Mouse (Mus musculus) embryonic fibroblast, embryonic 13.5 days (primary cell): ENCODE results near the gene Klf16. TPM values are rescaled to one million over a fixed set of nuclear protein-coding genes. Genes with fewer than 3 reads are reported as not detected.

Experiments used
- H3K27ac ChIP-seq: 2 replicates; pipeline ENCODE4 v1.5.1; 2012; ENCODE audit warnings: low read length, control low read depth, inconsistent platforms; ENCODE audit not compliant: insufficient read depth
- H3K4me1 ChIP-seq: 2 replicates; pipeline ENCODE4 v1.6.1; 2011; ENCODE audit warnings: low read length; ENCODE audit not compliant: control insufficient read depth, insufficient read depth
- H3K4me3 ChIP-seq: 2 replicates; pipeline ENCODE4 v1.5.1; 2011; ENCODE audit warnings: mild to moderate bottlenecking, control low read depth, low read length; ENCODE audit not compliant: insufficient read depth
- CTCF ChIP-seq: IDR thresholded peaks from 2 replicates; pipeline ENCODE4 v1.5.1; 2011; ENCODE audit warnings: mild to moderate bottlenecking, control low read depth, low read length, moderate library complexity, borderline replicate concordance; ENCODE audit not compliant: insufficient read depth
- POLR2A ChIP-seq: IDR thresholded peaks from 2 replicates; pipeline ENCODE4 v1.6.1; 2011; ENCODE audit warnings: low read depth, mild to moderate bottlenecking, control low read depth, low read length, moderate library complexity
- polyA plus RNA-seq: library from polyadenylated mRNA; stranded (reverse); fragments of >200 nt; gene quantifications from 2 replicates; pipeline ENCODE4 v1.2.4, GENCODE M21; 2011; ENCODE audit warnings: low read depth; ENCODE audit not compliant: missing spikeins, insufficient read length

The Klf16 gene
- polyA plus RNA-seq, 1 experiment = 15.5 TPM

DNA sequence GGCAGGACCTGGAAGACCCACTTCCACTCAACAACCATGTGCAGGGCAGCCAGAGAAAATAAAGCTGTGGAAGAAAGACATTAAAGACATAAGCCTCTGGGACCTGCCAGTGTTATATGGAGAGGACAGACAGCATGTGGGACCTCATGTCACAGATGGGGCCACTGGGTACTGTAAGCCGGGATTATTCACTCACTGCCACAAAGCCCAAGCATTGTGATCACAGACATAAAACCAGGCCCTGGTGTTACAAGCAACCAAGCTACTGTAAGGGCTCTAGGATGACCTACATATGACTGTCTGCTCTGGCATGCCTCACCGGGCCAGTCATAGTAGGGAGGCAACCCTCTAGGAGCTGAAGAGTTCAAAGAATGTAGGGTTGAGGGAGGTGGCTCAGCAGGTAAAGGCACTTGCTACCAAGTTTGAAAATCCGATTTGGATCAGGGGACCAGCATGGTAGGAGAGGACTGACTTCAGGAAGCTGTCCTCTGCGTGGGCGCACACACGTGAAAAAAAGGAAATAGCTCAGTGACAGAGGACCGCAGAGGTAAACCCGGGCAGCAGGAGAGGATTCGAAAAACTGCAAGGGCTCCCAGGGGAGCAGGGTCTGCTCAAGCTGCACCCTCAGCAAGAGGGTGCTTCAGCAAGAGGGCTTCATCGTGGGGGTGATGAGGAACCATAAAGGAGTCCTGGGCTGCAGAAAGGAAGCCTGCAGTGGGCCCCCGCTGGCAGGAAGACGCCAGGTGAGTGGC lies 12.2 kb upstream of the Klf16 start:
- TF ChIP-seq CTCF = no peak
- TF ChIP-seq POLR2A = 0 out of 2 replicates have a peak, but pooled peaks have one; percentile 25
- no peak overlapping the region for H3K27ac ChIP-seq
- H3K4me3 ChIP-seq = peak overlapping the region; percentile 88
- 0 out of 2 replicates have a peak, but pooled peaks cover 2% of the 10 kb centered on the region for H3K4me1 ChIP-seq

DNA sequence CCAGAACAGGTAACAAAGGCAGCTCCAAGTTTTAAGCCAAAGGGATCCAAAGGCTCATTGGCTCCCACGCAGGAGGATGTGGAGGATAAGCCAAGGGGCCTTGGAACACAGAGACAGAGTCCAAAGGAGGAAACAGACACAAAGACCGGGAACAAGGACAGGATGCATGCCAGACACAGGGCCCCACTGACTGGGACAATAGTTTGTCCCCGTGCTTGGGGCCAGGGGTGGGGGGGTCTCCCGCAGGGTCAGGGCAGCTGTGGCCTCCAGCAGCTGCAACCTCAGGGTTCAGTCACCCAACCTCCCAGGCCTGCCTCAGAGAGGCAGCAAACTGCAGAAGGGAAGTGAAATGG lies 10.2 kb upstream of the Klf16 start:
- Histone ChIP-seq H3K4me1 (0 out of 2 replicates have a peak, but pooled peaks cover 2% of the 10 kb centered on the region), H3K4me3 (no peak overlapping the region), H3K27ac (no peak overlapping the region)
- TF ChIP-seq CTCF (no peak), POLR2A (no peak)

DNA sequence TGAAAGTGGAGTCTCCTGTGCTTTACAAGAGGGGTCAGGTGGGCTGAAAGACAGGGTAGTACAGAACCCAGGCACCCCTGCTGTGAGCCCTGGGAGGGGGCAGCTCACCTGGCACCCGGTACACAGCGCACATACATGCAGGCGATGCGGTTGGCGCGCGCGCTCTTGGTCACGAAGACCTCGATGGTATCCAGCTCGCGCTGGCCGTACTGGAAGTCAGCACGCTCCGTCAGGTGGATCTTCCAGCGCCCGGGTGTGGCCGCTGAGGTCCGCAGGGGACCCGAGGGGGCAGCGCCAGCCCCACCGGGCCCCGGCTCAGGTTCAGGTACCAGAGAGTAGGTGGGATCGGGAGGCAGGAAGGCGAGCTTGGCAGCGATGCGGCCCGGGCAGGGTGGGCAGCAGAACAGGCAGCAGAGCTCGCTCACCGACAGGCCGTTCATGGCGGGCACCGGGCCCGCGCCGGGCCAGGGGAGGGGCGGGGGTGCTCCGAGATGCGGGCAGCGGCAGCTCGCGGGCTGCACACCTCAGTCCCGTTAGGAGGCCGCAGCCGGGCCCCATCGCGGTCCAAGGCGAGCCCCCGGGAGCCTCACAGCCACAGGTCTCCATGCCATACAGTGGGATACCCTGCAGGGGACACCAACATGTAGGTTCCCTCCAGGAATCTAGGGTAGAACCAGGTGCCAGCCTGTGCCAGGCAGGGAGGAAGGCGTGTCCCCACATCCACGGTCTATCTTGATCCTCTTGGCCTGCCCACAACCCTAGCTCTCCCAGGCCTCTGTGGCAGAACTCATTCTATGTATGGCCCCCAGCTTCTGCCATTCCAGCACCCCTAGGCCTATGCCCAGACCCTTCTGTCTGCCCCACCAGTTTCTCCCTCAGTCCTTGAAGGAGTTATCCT lies 9.5 kb upstream of the Klf16 start:
- 0 out of 2 replicates have a peak, but pooled peaks cover 2% of the 10 kb centered on the region for H3K4me1 ChIP-seq
- no peak overlapping the region for H3K4me3 ChIP-seq
- no peak for TF ChIP-seq POLR2A
- TF ChIP-seq CTCF = no peak
- no peak overlapping the region for H3K27ac ChIP-seq

DNA sequence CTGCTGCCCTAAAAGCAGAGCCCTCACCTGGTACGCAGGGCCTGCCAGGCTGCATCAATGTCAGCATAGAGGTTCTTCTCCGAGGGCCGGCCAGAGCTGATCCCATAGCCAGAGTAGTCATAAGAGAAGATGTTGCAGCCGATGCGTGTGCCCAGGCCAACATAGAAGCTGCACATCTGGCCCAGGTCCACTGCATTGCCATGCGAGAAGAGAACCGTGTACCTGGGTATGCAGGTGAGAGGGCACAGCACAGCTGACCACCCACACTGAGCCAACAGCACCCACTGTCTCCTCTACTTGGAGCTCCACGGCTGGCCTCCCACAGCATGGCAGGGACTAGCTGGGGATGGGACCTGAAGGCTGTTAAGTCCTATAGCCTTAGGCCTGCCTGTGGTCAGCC lies 8.5 kb upstream of the Klf16 start:
- no peak overlapping the region for H3K27ac ChIP-seq
- 0 out of 2 replicates have a peak, but pooled peaks cover 2% of the 10 kb centered on the region for H3K4me1 ChIP-seq
- no peak for TF ChIP-seq CTCF
- no peak for TF ChIP-seq POLR2A
- no peak overlapping the region for H3K4me3 ChIP-seq

DNA sequence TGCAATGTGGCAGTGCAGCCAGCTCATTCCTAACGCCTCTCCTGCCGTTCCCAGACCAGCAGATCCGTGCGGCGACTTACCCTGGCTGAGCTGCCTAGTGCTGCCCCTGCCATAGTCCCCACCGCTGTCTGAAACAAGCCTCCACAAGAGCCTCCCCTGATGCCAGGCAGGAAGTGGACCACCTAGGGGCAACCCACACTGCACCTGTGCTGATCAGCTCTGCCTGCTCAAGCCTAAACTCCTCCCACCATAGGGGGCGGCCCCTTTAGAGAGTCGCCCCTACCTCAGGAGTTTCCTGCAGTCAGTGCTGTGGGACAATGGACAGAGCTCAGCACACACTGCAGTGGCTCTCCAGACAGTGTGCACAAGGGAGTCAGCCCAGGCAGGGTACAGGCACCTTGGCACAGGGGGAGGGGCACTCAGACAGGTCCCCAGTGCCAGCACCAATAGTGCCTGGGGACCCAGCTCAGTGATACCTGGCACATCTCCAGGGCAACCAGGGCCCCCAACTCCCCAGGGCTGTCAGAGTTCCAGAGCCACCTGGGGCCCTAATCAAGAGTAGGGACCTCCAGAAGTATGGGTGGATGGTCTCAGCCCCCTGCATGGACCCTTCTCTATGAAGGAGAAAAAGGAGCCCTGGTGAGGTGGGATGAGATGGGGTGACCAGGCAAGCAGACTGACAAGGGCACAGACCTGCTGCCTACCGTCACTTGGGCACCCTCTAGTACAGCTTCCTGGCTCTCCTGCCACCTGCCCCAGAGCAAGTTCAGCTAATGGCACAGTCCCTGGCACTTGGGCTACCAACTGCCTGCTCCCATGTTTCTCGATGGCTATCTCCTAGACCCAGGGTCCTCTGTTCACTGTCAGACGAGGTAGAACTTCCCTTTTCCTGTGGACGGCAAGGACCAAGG lies 7.8 kb upstream of the Klf16 start:
- Histone ChIP-seq H3K4me1 (0 out of 2 replicates have a peak, but pooled peaks cover 2% of the 10 kb centered on the region), H3K4me3 (no peak overlapping the region), H3K27ac (no peak overlapping the region)
- TF ChIP-seq CTCF = no peak
- no peak for TF ChIP-seq POLR2A

DNA sequence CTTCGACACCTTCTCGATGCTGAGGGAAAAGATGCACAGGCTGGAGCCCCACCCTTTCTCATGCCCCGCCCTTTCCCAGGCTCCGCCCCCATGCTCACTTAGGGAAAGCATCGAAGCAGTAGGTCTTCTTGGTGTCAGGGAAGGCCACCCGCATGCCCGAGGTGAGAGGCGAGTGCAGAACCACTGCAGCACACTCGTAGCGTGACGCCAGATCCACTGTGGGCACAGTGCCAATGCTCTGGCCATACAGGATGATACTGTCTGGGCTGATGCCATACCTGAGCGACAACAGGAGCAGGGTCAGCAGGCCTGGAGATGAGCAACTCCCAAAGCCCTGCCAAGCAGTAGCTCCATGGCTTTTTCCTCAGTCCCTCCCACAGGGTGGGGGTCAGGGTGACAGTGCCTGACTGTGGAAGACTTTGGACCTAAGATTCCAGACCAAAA lies 6.9 kb upstream of the Klf16 start:
- Histone ChIP-seq H3K4me1 (0 out of 2 replicates have a peak, but pooled peaks cover 2% of the 10 kb centered on the region), H3K4me3 (no peak overlapping the region), H3K27ac (no peak overlapping the region)
- no peak for TF ChIP-seq CTCF
- no peak for TF ChIP-seq POLR2A

DNA sequence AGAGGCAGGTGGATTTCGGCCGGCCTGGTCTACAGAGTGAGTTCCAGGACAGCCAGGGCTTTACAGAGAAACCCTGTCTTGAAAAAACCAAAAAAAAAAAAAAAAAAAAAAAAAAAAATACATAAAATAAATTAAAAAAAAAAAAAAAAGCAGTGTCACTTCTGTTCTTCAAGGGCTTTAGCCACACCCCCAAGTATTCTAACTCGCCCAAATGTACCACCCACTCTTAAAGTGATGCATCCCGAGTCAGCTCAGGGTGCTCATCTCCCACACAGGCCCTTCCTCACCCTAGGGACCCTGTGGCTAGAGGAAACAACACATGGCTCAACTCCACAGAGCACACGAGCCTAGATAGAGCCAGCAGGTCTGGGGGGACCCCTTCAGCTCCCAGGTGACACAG lies 5.9 kb upstream of the Klf16 start:
- Histone ChIP-seq H3K4me3 (no peak overlapping the region), H3K27ac (no peak overlapping the region), H3K4me1 (no peaks in the 10 kb centered on the region)
- no peak for TF ChIP-seq CTCF
- TF ChIP-seq POLR2A = no peak

DNA sequence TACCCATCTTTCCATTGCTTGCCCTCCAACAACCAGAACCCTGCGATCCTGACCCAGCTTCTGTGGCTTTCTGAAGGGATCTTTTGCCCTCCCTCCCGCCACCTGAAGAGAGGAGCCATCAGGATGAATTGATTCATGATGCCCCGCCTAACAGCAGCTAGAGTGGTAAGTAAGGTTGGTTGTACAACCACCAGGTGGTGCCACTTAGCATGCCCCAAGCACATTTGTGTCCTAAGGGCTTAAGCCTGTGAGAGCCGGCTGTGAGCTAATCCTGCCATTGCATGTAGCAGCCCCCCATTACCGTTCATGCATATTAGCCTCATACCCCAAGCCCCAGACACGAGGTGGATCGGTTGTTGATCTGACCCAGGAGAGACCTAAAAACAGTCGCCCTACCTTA lies 1.8 kb upstream of the Klf16 start:
- H3K4me1 ChIP-seq = no peaks in the 10 kb centered on the region
- H3K4me3 ChIP-seq = 0 out of 2 replicates have a peak overlapping the region, but pooled peaks have one; percentile 3
- TF ChIP-seq POLR2A = no peak
- TF ChIP-seq CTCF = peak; percentile 47; the same call in 1 of the 2 replicates
- peak overlapping the region; percentile 92; the same call in 1 of the 2 replicates for H3K27ac ChIP-seq

DNA sequence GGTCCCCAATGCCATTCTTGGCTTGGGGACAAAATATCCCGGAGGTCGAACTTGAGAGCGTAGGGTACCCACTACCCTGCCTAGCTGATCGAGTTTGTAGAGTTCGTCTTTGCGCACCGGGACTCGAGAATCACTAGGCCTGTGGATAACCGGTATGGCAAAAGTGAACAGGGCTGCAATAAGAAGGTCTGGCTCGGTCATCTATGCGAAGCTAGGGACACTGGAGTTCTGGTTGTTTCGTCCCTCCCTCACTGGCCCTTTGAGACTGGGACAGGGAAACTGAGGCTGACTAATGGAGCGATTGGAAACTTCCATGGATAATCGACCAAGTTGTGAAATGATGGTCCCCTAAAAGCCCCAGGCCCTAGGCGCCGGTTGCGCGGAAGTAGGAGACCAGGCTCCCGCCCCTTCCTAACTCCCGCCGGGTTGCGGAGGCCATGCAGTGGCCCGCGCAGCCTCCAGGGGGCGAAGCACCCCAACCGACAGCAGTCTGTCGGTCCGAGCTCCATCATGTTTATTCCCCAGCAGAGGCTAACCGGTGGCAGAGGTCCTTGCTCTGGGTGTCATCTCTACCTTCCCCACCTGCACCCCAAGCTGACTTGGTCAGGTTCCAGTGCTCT lies 1.1 kb upstream of the Klf16 start:
- peak; percentile 42 for TF ChIP-seq POLR2A
- peak; percentile 57; the same call in 1 of the 2 replicates for TF ChIP-seq CTCF
- Histone ChIP-seq H3K4me1 (no peaks in the 10 kb centered on the region), H3K27ac (peak overlapping the region; percentile 92), H3K4me3 (peak overlapping the region; percentile 28)
